Comparison of ENCODE assay signal across 20 mouse cellular contexts in genomic region chr17:52480087-52480638, GRCm38 (mm10).
DNase-seq lines count a peak whose midpoint lies in the region; ATAC-seq lines count a peak whose summit lies in the region.
"Had no signal": no experiment of that assay in that cellular context is flagged by ENCODE, and none has a peak within 500 bp of the region (broad histone marks: within the 10 kb centered on the region; RNA-seq: fewer than 3 reads in every experiment).

No protein-coding gene starts in this region.

- peaks cover 8% of the 10 kb centered on the region for H3K4me1 ChIP-seq in hindbrain, embryonic 13.5 days (replicated peaks)
- H3K4me1 ChIP-seq in midbrain, embryonic 14.5 days (ENCODE audit: control insufficient read depth, insufficient read depth, low read length) = peaks cover 9% of the 10 kb centered on the region; the same call in 1 of the 2 replicates
- H3K4me1 ChIP-seq: heart, embryonic 13.5 days; megakaryocyte, embryonic 14.5 days had no signal

- peak; percentile 4 to 6 for DNase-seq in kidney, postnatal 4 days
- no peak for DNase-seq in kidney, adult 9 months
- peak; percentile 21 for DNase-seq in embryo, embryonic 10.5 days (ENCODE audit: low spot score)
- peak; percentile 19 for DNase-seq in midbrain, embryonic 14.5 days
- DNase-seq in adrenal gland, adult 2 months = no peak
- no peak for DNase-seq in frontal cortex, postnatal 25 days (ENCODE audit: low spot score in 2 of 2)
- DNase-seq: adrenal gland, postnatal 14 days; cerebellum, adult 11 months; cerebellum, postnatal 10 days; gastrocnemius, adult 2 months; heart, adult 11 months; layer of hippocampus, adult 9-11 months; lung, adult 2 months; thymus, postnatal 25 days had no signal

- no peak overlapping the region for H3K4me2 ChIP-seq in hindbrain, embryonic 13.5 days
- H3K4me2 ChIP-seq in midbrain, embryonic 14.5 days (ENCODE audit: low read length) = no peak overlapping the region
- H3K4me2 ChIP-seq: heart, embryonic 13.5 days; liver, embryonic 11.5 days had no signal

- no peaks in the 10 kb centered on the region for H3K36me3 ChIP-seq in hindbrain, embryonic 13.5 days
- no peaks in the 10 kb centered on the region for H3K36me3 ChIP-seq in midbrain, embryonic 14.5 days (ENCODE audit: control insufficient read depth, insufficient read depth, low read length)
- H3K36me3 ChIP-seq: heart, embryonic 13.5 days had no signal

- H3K9ac ChIP-seq in hindbrain, embryonic 13.5 days = no peak overlapping the region
- no peak overlapping the region for H3K9ac ChIP-seq in midbrain, embryonic 14.5 days (replicated peaks; ENCODE audit: low read length)
- H3K9ac ChIP-seq: heart, embryonic 13.5 days had no signal

- peak; percentile 24; the same call in 1 of the 2 replicates for ATAC-seq in hindbrain, embryonic 13.5 days (ENCODE audit: low FRiP score)
- no peak for ATAC-seq in midbrain, embryonic 14.5 days (ENCODE audit: low FRiP score, low TSS enrichment)
- ATAC-seq: forebrain, embryonic 16.5 days; inflammation-experienced regulatory T-cells, adult 6 months had no signal

- no peaks in the 10 kb centered on the region for H3K9me3 ChIP-seq in hindbrain, embryonic 13.5 days
- no peaks in the 10 kb centered on the region for H3K9me3 ChIP-seq in midbrain, embryonic 14.5 days (ENCODE audit: control insufficient read depth, low read length)
- H3K9me3 ChIP-seq: heart, embryonic 13.5 days had no signal

- H3K27me3 ChIP-seq in hindbrain, embryonic 13.5 days = no peaks in the 10 kb centered on the region
- H3K27me3 ChIP-seq in midbrain, embryonic 14.5 days (ENCODE audit: control insufficient read depth, insufficient read depth, low read length) = no peaks in the 10 kb centered on the region
- H3K27me3 ChIP-seq: heart, embryonic 13.5 days; megakaryocyte, embryonic 14.5 days had no signal

- H3K4me3 ChIP-seq in hindbrain, embryonic 13.5 days = no peak overlapping the region
- H3K4me3 ChIP-seq in midbrain, embryonic 14.5 days (replicated peaks; ENCODE audit: low read depth, low read length) = no peak overlapping the region
- H3K4me3 ChIP-seq: gastrocnemius, adult 2 months; heart, embryonic 13.5 days; megakaryocyte, embryonic 14.5 days had no signal

- peak overlapping the region; percentile 61; the same call in 1 of the 2 replicates for H3K27ac ChIP-seq in hindbrain, embryonic 13.5 days
- H3K27ac ChIP-seq in midbrain, embryonic 14.5 days (replicated peaks; ENCODE audit: low read depth, low read length) = no peak overlapping the region
- H3K27ac ChIP-seq: gastrocnemius, adult 2 months; heart, embryonic 13.5 days had no signal

- WGBS in hindbrain, embryonic 13.5 days = 34% methylated on average over 5 of the region's 5 CpGs
- 18% methylated on average over 5 of the region's 5 CpGs for WGBS in midbrain, embryonic 14.5 days

Comparison
In these comparisons a context has a peak if more than half of its experiments do, and no peak if none do; other contexts are left out.
1. DNase-seq: peak in kidney, postnatal 4 days (2 of 2), embryo, embryonic 10.5 days (single experiment) and midbrain, embryonic 14.5 days (single experiment); none in kidney, adult 9 months (single experiment), adrenal gland, adult 2 months (single experiment) and frontal cortex, postnatal 25 days (0 of 2).